Mouse (Mus musculus): ENCODE measurements at regions not wholly inside any gene's neighbourhood (a gene's known extent, or its start where the extent isn't known, plus 50 kb on each side); places are given as distances from the start of the nearest gene placed in this dataset.
A peak's percentile ranks its signal among the peaks of the same experiment; 100 is the strongest.

GRCm38 (mm10) chr13:37532596-37533170 lies 187.7 kb downstream of the Ly86 start:
- Histone ChIP-seq H3K36me3 (ENCODE audit: control insufficient read depth, insufficient read depth, low read length) (no peaks in the 10 kb centered on the region), H3K4me1 (ENCODE audit: control insufficient read depth, insufficient read depth, low read length) (peaks cover 2% of the 10 kb centered on the region; the same call in 1 of the 2 replicates), H3K27ac (ENCODE audit: control insufficient read depth, insufficient read depth, low read depth, low read length) (no peak overlapping the region), H3K4me3 (ENCODE audit: control insufficient read depth, low read depth, low read length) (no peak overlapping the region), H3K27me3 (ENCODE audit: control insufficient read depth, insufficient read depth, low read length) (no peaks in the 10 kb centered on the region)
- TF ChIP-seq POLR2A (IDR thresholded peaks at IDR 0.05; ENCODE audit: control insufficient read depth, low read depth, low read length): no peak
- no peak for TF ChIP-seq CTCF (IDR thresholded peaks at IDR 0.05; ENCODE audit: control insufficient read depth, insufficient read depth, insufficient replicate concordance, low read depth, low read length)

- no peak for TF ChIP-seq CTCF (IDR thresholded peaks at IDR 0.05; ENCODE audit: control insufficient read depth, insufficient read depth, insufficient replicate concordance, low read depth, low read length)
- no peak for TF ChIP-seq POLR2A (IDR thresholded peaks at IDR 0.05; ENCODE audit: control insufficient read depth, low read depth, low read length)
- Histone ChIP-seq H3K4me3 (ENCODE audit: control insufficient read depth, low read depth, low read length) (no peak overlapping the region), H3K27ac (ENCODE audit: control insufficient read depth, insufficient read depth, low read depth, low read length) (no peak overlapping the region), H3K36me3 (ENCODE audit: control insufficient read depth, insufficient read depth, low read length) (no peaks in the 10 kb centered on the region), H3K27me3 (ENCODE audit: control insufficient read depth, insufficient read depth, low read length) (no peaks in the 10 kb centered on the region), H3K4me1 (ENCODE audit: control insufficient read depth, insufficient read depth, low read length) (peaks cover 2% of the 10 kb centered on the region; the same call in 1 of the 2 replicates)
These were observed 188.8 kb downstream of the Ly86 start for GRCm38 (mm10) chr13:37533851-37534250.

- Histone ChIP-seq H3K4me3 (ENCODE audit: control insufficient read depth, low read depth, low read length) (no peak overlapping the region), H3K27ac (ENCODE audit: control insufficient read depth, insufficient read depth, low read depth, low read length) (peak overlapping the region; percentile 54; the same call in 1 of the 2 replicates), H3K36me3 (ENCODE audit: control insufficient read depth, insufficient read depth, low read length) (no peaks in the 10 kb centered on the region), H3K27me3 (ENCODE audit: control insufficient read depth, insufficient read depth, low read length) (no peaks in the 10 kb centered on the region), H3K4me1 (ENCODE audit: control insufficient read depth, insufficient read depth, low read length) (peaks cover 2% of the 10 kb centered on the region; the same call in 1 of the 2 replicates)
- TF ChIP-seq POLR2A (IDR thresholded peaks at IDR 0.05; ENCODE audit: control insufficient read depth, low read depth, low read length): no peak
- TF ChIP-seq CTCF (IDR thresholded peaks at IDR 0.05; ENCODE audit: control insufficient read depth, insufficient read depth, insufficient replicate concordance, low read depth, low read length): no peak
These were observed 192.3 kb downstream of the Ly86 start for GRCm38 (mm10) chr13:37537330-37537729.

GRCm38 (mm10) chr13:37537793-37538192 lies 192.8 kb downstream of the Ly86 start:
- TF ChIP-seq CTCF (IDR thresholded peaks at IDR 0.05; ENCODE audit: control insufficient read depth, insufficient read depth, insufficient replicate concordance, low read depth, low read length) (no peak), POLR2A (IDR thresholded peaks at IDR 0.05; ENCODE audit: control insufficient read depth, low read depth, low read length) (no peak)

GRCm38 (mm10) chr13:37540980-37541531 lies 196.0 kb downstream of the Ly86 start:
- H3K27me3 ChIP-seq (ENCODE audit: control insufficient read depth, insufficient read depth, low read length): no peaks in the 10 kb centered on the region
- no peaks in the 10 kb centered on the region for H3K4me1 ChIP-seq (ENCODE audit: control insufficient read depth, insufficient read depth, low read length)
- H3K27ac ChIP-seq (ENCODE audit: control insufficient read depth, insufficient read depth, low read depth, low read length): no peak overlapping the region
- H3K4me3 ChIP-seq (ENCODE audit: control insufficient read depth, low read depth, low read length): no peak overlapping the region
- H3K36me3 ChIP-seq (ENCODE audit: control insufficient read depth, insufficient read depth, low read length): no peaks in the 10 kb centered on the region
- TF ChIP-seq POLR2A (IDR thresholded peaks at IDR 0.05; ENCODE audit: control insufficient read depth, low read depth, low read length): no peak
- TF ChIP-seq CTCF (IDR thresholded peaks at IDR 0.05; ENCODE audit: control insufficient read depth, insufficient read depth, insufficient replicate concordance, low read depth, low read length): no peak

More at GRCm38 (mm10) chr13:37537793-37538192, 192.8 kb downstream of the Ly86 start:
- peaks cover 2% of the 10 kb centered on the region; the same call in 1 of the 2 replicates for H3K4me1 ChIP-seq (ENCODE audit: control insufficient read depth, insufficient read depth, low read length)
- no peaks in the 10 kb centered on the region for H3K36me3 ChIP-seq (ENCODE audit: control insufficient read depth, insufficient read depth, low read length)
- peak overlapping the region; percentile 54; the same call in 1 of the 2 replicates for H3K27ac ChIP-seq (ENCODE audit: control insufficient read depth, insufficient read depth, low read depth, low read length)
- H3K4me3 ChIP-seq (ENCODE audit: control insufficient read depth, low read depth, low read length): no peak overlapping the region
- H3K27me3 ChIP-seq (ENCODE audit: control insufficient read depth, insufficient read depth, low read length): no peaks in the 10 kb centered on the region

- Histone ChIP-seq H3K27ac (ENCODE audit: control insufficient read depth, insufficient read depth, low read depth, low read length) (0 out of 2 replicates have a peak overlapping the region, but pooled peaks have one; percentile 5), H3K4me3 (ENCODE audit: control insufficient read depth, low read depth, low read length) (no peak overlapping the region)
These were observed 196.7 kb downstream of the Ly86 start for GRCm38 (mm10) chr13:37541674-37542073.

GRCm38 (mm10) chr13:37542744-37543196 lies 197.8 kb downstream of the Ly86 start:
- Histone ChIP-seq H3K27me3 (ENCODE audit: control insufficient read depth, insufficient read depth, low read length) (no peaks in the 10 kb centered on the region), H3K4me1 (ENCODE audit: control insufficient read depth, insufficient read depth, low read length) (peaks cover 8% of the 10 kb centered on the region), H3K27ac (ENCODE audit: control insufficient read depth, insufficient read depth, low read depth, low read length) (no peak overlapping the region), H3K4me3 (ENCODE audit: control insufficient read depth, low read depth, low read length) (no peak overlapping the region), H3K36me3 (ENCODE audit: control insufficient read depth, insufficient read depth, low read length) (no peaks in the 10 kb centered on the region)
- TF ChIP-seq CTCF (IDR thresholded peaks at IDR 0.05; ENCODE audit: control insufficient read depth, insufficient read depth, insufficient replicate concordance, low read depth, low read length) (no peak), POLR2A (IDR thresholded peaks at IDR 0.05; ENCODE audit: control insufficient read depth, low read depth, low read length) (no peak)

More at GRCm38 (mm10) chr13:37541674-37542073, 196.7 kb downstream of the Ly86 start:
- H3K36me3 ChIP-seq (ENCODE audit: control insufficient read depth, insufficient read depth, low read length): no peaks in the 10 kb centered on the region
- TF ChIP-seq POLR2A (IDR thresholded peaks at IDR 0.05; ENCODE audit: control insufficient read depth, low read depth, low read length) (no peak), CTCF (IDR thresholded peaks at IDR 0.05; ENCODE audit: control insufficient read depth, insufficient read depth, insufficient replicate concordance, low read depth, low read length) (peak; percentile 10; the same call in 1 of the 2 replicates)
- no peaks in the 10 kb centered on the region for H3K27me3 ChIP-seq (ENCODE audit: control insufficient read depth, insufficient read depth, low read length)
- no peaks in the 10 kb centered on the region for H3K4me1 ChIP-seq (ENCODE audit: control insufficient read depth, insufficient read depth, low read length)

All from testis, adult 2 months (tissue).